Mouse (Mus musculus) G1E (cell line): Measurements from ENCODE around the gene Wee1.
"Not testable (repeated sequence)": the region's sequence is repeated elsewhere in the genome, so short reads cannot be mapped to it uniquely, and the experiment has no call there.

ENCODE experiments used
- CTCF ChIP-seq: IDR thresholded peaks from 2 replicates; pipeline ENCODE4 v1.5.1; 2012; ENCODE audit warnings: low read depth, low read length, inconsistent platforms, mixed read lengths
- GATA1 ChIP-seq: IDR thresholded peaks from 2 replicates; pipeline ENCODE4 v1.6.1; 2012; ENCODE audit warnings: borderline replicate concordance, low read length, inconsistent platforms, mixed read lengths
- GATA2 ChIP-seq: IDR thresholded peaks from 2 replicates; pipeline ENCODE4 v1.6.1; 2012; ENCODE audit warnings: low read depth, low read length, inconsistent platforms, borderline replicate concordance
- POLR2AphosphoS5 ChIP-seq: IDR thresholded peaks from 2 replicates; pipeline ENCODE4 v1.6.1; 2012; ENCODE audit warnings: low read depth, low read length, inconsistent platforms; ENCODE audit not compliant: insufficient replicate concordance
- TAL1 ChIP-seq: conservative IDR thresholded peaks from 2 replicates; pipeline ENCODE4 v1.6.1; 2012; ENCODE audit warnings: low read depth, low read length, inconsistent platforms, mixed read lengths

DNA sequence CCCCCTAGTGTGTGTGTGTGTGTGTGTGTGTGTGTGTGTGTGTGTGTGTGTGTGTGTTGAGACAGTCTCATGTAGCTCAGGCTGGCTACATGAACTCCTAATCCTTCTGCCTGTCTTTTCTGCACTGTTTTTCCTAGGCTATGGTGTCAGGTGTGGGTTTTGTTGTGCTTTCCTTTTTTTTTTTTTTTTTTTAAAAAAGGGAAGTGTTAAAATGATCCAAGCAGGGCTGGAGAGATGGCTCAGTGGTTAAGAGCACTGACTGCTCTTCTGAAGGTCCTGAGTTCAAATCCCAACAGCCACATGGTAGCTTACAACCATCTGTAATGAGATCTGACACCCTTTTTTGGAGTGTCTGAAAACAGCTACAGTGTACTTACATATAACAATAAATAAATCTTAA, 38.3 kb downstream of the Wee1 start:
- TF ChIP-seq CTCF, GATA1, TAL1, POLR2AphosphoS5, GATA2: not testable (repeated sequence)
